Mouse (Mus musculus) bone marrow, adult 2 months (tissue): ENCODE data around the gene Cacng6.

Source experiments
- CTCF ChIP-seq: fragments of 200-500 bp; IDR thresholded peaks from 2 replicates; pipeline ENCODE4 v1.5.1; 2011; ENCODE audit warnings: low read length, control low read depth; ENCODE audit not compliant: control insufficient read depth, insufficient read depth
- POLR2A ChIP-seq: fragments of 200-500 bp; IDR thresholded peaks from 2 replicates; pipeline ENCODE4 v1.6.1; 2011; ENCODE audit warnings: low read depth, mild to moderate bottlenecking, control low read depth, low read length, borderline replicate concordance; ENCODE audit not compliant: control insufficient read depth

- no peak for TF ChIP-seq POLR2A
- TF ChIP-seq CTCF: no peak
These were observed 26.7 kb downstream of the Cacng6 start for GRCm38 (mm10) chr7:3450671-3451070.
